Mouse (Mus musculus) layer of hippocampus, adult 9-10 months (tissue): ENCODE results near the gene BC004004.
"Not testable (repeated sequence)": the region's sequence is repeated elsewhere in the genome, so short reads cannot be mapped to it uniquely, and the experiment has no call there.

ENCODE experiments used
- DNase-seq: peaks from one replicate; pipeline ENCODE4 v3.0.0; 2022; ENCODE audit warnings: low spot score

Gene BC004004

DNA sequence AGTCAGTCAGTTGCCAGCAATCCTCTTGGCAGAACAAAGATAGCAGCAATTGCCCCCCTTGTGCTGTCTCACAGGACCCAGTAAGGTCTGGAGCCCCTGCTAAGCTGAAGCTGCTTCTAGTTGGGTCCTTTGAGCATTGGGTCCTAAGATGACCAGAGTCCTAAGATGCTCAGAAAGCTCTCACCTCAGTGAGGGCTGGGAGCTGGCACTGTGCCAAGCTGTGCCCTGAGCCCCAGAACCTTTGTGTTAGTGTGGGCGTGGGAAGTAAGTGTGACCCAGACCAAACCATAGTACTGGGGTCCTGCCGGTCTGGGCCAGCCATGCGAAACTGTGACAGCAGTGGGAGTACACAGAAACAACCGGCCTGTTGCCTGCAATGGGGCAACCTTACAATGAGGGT, 30.7 kb downstream of the BC004004 start:
- no peak for DNase-seq

DNA sequence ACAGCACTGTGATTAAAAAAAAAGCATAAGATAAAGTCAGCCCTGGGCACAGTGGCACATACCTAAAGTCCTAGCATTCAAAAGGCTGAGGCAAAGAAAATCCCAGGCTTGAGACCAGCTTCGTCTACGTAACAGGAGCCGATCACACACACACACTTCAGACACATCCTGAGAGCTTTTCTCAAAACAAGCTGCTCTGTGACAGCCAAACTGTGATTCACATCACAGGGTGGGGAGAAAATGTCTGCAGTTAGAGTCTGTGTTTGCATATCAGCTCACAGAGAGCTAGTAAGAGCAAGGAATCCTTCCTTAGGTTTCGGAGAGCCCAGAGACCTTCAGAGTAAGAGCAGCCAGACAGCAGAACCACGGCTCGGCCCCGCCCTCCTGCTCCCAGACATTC, 32.3 kb downstream of the BC004004 start:
- no peak for DNase-seq

DNA sequence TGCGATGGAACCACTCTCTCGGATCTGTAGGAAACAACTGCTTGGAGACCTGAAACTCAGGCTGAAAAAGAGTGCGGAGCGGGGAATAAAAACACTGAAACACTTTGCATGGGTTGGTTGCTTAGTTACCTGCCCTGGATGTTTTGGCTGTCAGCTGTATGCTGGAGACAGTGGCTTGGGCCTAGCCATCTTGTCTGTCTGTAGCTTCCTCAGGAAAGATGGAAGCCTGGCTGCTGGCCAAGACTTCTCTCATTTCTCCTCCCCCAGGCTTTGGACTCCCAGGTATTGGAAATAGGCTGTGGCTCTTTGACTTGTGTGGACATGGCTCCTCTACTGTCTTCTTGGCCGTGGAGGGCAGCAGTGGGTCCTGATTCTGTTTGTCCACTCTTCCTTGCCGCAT, 32.8 kb downstream of the BC004004 start:
- DNase-seq, result no peak

DNA sequence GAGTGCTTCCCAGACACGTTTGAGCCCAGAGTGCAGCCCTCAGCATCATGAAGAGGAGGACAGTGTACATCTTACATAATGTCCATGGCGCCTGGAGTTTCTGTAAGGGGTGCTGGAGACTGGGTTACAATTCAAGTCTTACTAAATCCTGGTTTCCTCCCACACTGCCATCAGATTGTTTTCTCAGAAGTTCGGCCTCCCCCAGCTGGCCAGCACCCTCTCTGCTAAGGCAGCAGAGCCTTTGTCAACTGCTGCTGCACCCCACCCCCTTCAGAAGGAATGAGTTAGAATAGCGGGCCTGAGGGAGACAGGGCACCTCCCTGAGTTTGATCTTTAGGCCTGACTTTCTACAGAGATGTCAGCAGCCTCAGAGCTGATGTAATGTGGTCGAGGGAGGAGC, 33.6 kb downstream of the BC004004 start:
- no peak for DNase-seq

DNA sequence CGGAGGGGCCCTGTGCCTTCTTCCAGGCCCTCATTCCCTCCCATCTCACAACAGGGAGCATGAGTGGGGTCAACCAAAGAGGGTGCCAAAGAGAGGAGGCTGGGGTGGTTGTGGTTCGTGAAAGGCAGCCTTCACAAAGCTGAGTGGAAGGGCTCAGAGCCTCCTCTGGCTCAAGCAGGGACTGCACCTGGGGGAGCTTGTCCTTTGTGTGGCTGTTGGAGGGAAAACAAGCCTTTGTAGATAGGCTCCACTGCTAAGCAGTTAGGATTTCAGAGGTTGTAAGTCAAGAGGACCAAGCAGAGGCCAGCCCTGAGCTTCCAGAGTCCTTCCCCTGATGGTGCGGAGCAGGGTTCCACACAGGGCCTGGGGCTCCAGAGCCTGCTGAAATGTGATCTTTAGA, 34.5 kb downstream of the BC004004 start:
- no peak for DNase-seq

DNA sequence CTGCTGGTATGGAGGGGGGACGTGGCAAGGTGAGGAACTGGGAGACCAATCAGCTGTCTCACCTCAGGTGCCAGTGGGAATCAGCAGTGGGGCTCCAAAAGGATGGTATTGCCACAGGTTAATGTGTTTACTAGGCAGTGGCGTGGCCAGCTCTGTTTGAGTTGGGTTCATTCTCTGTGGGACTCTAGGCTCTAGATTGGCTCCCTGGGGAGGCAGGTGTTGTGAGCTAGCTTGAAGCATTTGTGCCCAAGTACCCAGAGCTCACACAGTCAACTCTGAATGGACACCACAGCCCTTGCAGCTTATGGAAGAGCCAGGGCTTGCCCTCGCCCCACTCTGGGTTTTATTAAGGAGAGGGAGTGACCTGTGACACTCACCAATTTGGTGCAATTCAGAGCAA, 35.3 kb downstream of the BC004004 start:
- DNase-seq, result no peak

DNA sequence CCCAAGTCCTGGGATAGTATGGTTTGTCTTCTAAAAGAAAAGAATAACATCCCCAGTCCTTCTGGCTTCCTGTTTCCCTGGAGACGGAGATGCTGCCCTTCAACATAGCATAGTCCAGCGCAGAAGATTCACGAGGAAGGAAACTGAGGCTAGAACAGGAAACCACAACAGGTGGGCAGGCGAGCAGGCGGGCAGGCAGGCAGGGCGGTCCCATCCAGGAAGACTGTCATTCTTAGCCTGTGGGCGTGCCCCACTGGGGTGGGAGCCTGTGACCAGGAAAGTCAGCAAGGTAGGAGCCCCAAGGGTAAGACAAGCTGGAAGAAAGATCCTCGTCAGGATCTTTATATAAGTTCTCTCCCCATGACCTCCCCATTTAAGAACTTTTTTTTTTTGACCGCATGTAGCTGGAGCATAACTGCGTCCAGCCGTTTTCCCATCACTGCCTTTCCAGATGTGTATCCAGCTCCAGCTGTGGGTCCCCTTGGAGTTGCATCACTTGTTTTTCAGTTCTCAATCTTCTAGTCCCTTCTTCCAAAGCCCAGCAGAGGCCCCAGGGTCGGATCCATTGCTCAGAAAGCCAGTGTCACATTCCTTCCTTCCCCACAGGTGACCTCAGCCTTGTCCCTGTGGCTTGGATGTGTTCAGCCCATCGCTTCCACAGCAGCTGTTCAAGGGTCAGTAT, 35.9 kb downstream of the BC004004 start:
- DNase-seq, result no peak

DNA sequence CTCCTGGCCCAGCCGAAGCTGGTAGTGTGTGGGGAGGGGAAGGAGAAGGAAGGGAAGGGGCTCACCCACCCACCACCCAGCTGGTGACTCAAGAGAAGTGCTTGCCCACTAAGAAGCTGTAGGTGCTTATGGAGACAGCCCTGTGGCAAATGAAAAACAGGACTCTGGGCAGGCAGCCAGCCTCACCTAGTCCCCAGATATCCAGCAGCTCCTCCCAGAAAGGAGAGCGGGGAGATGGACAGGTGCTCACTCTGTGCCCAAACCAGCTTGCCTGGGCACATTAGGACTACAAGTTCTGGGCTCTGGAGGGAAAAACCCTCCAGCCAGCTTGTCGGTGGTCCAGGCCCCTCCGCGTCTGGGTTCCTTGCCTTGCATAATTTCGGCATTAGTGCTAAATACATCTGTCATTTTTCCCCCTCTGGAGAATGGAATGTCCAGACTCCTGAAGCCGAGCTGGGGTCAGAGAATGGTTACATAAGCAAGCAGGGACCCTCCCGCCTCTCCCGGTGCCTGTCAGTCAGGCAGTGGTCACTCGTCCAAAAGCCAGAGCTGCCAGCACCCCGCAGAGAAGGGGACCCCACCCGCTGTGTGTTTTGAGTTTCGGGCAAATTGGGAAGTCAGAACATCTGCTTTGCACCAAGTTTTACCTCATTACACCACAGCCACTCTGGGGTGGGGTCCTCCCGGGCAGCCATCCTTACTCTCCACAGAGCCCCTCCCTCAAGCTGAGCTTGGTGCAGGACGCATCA, 36.6 kb downstream of the BC004004 start:
- DNase-seq, result no peak

DNA sequence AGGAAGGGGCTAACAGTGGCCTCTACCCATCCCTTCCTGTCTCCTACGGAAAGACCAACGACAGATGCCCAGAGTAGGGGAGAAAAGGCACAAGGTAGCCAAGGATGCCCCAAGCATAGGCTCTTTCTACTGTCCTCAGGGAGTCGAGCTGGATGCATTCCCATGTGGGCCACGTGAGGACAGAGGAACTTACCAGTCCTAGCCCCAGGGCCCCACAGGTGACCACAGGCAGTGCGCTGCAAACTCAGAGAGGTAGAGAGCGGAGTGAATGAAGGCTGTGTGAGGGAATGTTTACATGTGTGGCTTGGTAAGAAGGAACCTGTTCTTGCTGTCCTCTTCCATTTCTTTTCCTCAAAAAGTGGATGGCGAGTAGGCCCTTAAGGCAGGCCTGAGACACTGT, 37.3 kb downstream of the BC004004 start:
- DNase-seq, result no peak

DNA sequence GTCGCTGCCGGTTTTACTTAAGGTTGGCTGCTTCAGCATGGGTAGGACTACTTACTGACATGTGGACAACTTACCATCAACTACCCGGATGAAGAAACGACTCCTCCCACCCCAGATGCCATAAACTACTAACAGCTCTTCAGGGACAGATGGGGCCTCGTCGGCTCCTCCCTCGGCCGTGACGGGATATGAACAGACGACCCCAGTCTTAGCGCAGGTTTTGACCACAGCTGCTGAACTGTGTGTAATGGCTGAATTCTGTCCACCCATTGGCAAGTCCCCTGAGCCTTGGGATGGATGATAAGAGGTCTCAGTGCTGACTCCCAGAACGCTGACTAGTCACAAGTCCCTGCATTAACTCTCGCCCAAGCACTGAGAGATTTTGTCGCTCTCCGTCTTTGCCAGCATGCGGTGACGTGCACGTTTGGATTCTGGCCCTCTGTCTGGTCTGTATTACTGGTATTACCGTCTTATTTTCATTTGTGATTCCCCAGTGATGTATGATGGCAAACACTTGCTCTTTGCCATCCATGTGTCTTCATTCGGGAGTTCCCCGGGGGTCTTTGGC, 41.6 kb downstream of the BC004004 start:
- DNase-seq, result no peak

DNA sequence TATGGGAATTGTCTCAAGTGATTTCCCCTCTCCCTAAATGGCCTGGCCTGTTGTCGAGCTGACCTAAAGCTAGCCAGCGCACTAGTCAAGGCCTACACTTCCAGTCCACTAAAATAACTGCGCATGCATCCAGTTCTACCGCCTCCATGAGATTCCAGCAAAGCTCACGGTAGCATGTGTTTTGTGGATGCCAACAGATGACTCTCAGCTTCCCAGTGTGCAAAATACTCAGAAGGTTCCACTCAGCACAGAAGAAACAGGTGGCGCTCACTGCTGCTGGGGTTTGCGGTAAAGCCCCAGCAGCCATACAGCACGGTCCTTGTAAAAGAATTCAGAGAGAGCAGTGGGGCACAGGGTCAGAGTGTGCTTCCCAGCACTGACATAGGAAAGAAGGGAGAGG, 43.0 kb downstream of the BC004004 start:
- DNase-seq, result no peak

DNA sequence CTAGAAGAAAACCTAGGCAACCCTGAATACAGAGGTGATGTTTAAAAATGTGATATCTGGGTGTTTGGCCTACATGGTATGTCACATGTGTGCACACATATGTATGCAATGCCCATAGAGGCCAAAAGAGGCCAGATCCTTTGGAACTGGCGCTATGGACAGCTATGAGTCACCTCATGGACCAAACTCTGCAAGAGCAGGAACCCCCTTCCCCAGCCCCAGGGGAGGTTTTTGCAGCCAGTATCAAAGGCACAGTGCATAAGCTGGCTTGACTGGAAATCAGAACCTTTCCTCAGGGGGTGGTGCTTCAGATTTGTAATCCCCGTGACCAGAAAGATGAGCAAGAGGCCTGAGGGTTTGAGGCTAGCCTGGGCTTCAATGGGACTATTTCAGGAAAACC, 43.5 kb downstream of the BC004004 start:
- DNase-seq, result no peak

DNA sequence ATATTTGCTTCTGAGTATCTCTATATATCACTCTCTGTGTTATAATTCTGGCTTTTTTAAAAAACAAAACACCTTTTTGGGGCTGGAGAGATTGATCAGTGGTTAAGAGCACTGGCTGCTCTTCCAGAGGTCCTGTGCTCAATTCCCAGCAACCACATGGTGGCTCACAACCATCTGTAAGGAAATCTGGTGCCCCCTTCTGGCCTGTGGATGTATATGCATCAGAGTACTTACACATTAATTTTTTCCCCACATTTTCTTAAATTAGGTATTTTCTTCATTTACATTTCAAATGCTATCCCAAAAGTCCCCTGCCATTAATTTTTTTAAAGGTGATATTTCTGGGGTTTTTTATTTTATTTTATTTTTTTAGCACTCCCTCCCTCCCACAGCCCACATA, 44.7 kb downstream of the BC004004 start:
- no peak for DNase-seq

DNA sequence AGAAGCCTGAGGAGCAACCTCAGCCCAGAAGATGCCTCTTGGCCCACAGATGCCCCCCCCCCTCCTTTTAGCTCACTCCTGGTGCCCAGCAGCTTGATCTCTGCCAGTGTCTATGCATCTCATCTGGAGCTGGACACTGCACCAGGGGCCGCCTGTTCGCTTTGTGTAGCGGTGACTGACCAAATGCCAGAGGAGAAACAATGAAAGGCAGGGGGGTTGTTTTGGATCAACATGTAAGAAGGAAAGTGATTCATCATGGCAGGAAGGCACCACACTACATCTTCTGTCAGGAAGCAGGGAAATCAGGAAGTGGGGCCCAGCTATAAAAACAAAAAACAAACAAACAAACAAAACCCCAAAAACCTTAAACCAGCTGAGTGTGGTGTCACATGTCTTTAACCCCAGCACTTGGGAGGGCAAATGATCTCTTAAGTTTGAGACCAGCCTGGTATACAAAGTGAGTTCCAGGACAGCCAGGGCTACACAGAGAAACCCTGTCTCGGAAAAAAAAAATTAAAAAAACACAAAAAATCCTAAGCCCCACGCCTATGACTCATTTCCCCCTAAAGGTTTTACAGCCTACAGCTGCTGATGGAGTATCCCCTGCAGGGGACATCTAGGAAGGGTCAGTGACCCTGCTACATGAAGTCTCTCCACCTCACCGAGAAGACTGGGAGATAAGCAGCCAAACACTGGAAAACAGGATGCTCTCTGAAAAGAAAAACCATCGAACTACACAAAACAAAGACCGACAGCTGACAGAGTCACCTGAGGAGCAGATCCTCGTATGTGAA, 47.3 kb downstream of the BC004004 start:
- no peak for DNase-seq

DNA sequence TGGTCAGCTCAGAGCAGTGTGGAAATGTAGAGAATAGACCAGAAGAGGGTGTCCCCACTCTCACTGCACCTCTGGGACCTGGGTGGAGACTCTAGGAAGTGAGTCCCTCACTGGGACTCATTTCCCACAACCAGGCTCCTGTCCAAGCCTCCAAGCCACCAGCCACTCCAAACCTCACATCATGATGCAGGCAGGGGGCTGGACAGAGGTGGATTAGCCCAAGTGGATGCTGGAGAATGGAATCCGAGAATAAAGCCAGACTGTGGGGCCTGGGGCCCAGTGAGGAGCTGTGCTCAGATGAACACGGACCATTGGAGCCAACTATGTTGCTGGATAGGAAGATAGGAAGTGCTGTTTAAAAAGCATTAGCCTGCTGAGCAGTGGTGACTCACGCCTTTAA, 48.3 kb downstream of the BC004004 start:
- no peak for DNase-seq

DNA sequence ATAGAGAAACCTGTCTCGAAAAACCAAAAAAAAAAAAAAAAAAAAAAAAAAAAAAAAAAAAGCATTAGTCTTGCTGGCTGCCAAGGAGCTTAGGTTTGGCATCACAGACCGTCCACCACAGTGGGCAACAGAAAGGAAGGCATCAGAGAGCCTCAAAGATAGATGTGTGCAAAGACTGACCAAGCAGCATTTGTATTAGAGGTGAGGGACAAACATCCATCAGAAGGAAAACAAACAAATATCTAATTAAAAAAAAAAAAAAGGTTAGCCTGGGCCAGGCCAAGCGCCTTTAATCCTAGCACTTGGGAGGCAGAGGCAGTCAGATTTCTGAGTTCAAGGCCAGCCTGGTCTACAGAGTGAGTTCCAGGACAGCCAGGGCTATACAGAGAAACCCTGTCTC, 48.8 kb downstream of the BC004004 start, which contains the start of gene Pi16:
TSS of gene Pi16 (plus strand) at position 301 of the 400 bp plus-strand sequence.
- not testable (repeated sequence) for DNase-seq

DNA sequence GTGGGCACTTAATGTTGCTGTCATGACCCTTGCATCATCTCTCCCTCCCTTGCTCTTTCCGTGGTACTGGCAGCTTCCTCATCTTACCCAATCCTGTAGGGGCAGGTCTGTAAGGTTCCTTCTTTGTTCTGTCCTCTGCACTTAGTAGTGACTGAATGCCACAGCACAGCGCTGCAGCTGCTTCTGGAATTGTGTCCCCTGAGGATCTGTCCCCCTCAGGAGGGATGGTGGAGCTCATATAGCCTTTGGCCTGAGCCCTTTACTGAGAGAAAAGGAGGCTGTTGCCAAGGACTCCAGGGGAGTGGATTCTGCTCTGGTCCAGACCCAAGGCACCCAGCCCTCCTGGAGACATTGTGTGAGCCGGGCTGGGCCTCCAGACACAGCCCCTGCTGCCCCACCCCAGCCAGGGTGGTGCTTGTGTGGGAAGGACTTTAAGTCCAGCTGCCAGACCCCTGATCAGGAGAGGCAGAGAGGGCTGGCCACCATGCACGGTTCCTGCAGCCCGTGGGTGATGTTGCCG, 50.2 kb downstream of the BC004004 start:
- no peak for DNase-seq

DNA sequence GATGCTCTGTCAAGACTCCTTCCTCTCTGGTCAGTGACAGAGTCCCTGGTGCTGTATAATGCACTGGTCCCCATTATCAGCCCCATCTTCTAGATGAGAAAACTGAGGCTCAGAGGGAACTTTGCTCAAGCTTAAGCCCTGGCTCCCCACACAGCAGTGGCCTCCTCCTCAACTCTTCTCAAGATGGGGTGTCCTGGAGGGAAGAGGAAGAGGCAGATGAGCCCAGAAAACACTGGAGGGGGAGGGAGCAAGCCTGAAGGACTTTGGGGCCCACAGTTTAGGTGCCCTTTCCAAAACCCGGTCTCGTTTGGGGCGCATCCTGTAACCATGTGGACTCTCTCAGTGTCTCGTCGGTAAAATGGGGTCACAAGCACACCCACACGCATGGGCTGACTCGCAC, 50.9 kb downstream of the BC004004 start:
- no peak for DNase-seq

DNA sequence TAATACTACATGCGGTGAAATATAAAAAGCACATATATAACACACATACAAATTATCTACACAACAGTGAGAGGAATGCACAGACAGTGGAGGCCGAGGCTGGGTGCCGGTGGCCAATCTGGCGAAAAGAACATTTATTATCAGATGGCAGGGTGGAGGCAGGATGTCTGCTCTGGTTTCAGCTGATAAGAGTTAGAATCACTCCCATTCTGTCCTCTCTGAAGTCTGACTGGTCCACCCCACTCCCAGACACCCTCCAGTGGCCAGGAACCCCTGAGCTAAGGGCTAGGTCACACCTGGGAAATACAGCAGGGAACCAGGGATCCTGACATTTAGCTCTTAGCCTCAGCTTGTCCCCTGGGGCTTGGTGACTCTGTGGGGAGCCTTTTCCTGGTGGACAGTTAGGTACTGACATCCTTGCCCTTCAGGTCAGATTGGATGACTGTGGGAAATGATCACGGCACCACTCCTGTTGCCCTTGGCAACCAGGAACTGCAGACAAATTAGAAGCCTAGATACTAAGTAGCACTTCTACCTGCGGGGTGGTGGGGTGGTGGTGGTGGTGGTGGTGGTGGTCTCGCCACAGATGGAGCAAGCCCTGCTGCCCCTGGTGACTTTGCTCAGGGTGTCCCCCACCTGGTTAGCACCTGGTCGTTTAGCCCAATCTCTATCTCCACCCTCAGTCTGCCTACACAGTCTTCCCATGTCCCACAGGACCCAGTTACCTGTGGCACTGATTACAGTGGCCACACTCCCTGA, 51.5 kb downstream of the BC004004 start:
- DNase-seq, result no peak

DNA sequence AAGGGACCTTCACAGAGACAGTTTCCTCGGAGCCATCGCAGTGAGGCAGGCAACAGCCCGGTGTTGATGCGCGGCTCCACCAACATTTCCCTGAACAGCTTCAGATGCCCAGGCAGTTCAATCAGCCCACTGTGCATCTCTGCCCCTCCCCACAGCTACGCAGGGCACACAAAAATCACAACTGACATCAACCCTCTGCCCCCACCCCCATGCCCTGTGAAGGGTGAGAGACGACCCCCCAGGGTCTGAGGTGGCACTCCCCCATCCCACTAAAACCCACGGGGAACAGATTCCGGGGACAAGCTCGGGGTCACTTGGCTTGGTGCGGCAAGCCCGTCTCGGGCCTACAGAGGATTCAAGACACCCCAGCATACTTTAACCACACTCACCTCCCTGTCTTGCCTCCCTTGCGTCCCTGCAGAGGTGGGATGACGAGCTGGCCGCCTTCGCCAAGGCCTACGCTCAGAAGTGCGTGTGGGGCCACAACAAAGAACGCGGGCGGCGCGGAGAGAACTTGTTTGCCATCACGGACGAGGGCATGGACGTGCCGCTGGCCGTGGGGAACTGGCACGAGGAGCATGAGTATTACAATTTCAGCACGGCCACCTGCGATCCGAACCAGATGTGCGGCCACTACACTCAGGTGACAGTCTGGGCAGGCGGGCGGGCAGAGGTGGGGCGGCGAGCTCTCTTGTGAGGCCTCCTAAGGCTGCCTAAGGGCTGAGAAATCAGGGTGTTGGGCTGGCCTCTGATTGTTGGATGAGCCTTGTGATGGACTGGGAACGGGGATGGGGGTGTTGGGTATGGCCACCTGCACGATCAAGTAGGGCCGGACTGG, 53.4 kb downstream of the BC004004 start:
- DNase-seq, result no peak

DNA sequence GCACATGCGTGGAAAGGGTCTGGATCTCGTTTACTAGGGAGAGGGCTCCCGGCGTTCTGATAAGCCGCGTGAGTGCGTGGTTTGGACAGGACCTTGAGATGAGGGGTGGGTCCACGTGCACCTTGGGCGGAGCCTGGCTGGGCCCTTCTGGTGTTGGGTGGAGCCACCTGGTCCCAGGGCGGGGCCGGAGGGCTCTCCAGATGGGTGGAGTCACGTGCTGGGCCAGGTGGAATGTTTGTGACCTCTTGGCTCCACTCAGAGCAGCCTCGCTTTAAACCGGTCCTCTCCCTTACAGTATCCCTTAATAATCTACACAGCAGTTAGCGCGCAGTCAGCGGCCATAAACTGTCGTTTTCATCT, 54.0 kb downstream of the BC004004 start:
- no peak for DNase-seq
